Mouse (Mus musculus) midbrain, embryonic 13.5 days (tissue): ENCODE results near the gene Olfr1105. TPM values are rescaled to one million over a fixed set of nuclear protein-coding genes. Genes with fewer than 3 reads are reported as not detected.

ENCODE experiments used
- ATAC-seq: fragments of 200-750 bp; cut with Nextera tagmentation; 2 replicates; pipeline ENCODE4 v1.8.0; 2017; ENCODE audit warnings: mild to moderate bottlenecking, moderate TSS enrichment, moderate library complexity
- H3K27ac ChIP-seq: fragments of 300-500 bp; sonication (generic); 2 replicates; pipeline ENCODE4 v1.5.1; 2015; ENCODE audit warnings: inconsistent platforms, mild to moderate bottlenecking, moderate library complexity
- H3K27me3 ChIP-seq: fragments of 300-500 bp; sonication (generic); 2 replicates; pipeline ENCODE4 v1.6.1; 2015; ENCODE audit warnings: mild to moderate bottlenecking, inconsistent platforms
- H3K36me3 ChIP-seq: fragments of 300-500 bp; sonication (generic); 2 replicates; pipeline ENCODE4 v1.6.1; 2015; ENCODE audit warnings: mild to moderate bottlenecking, inconsistent platforms
- H3K4me1 ChIP-seq: fragments of 300-500 bp; sonication (generic); replicated peaks from 2 replicates; pipeline ENCODE4 v1.6.1; 2015; ENCODE audit warnings: inconsistent platforms
- H3K4me2 ChIP-seq: fragments of 300-500 bp; sonication (generic); replicated peaks from 2 replicates; pipeline ENCODE4 v1.6.1; 2015; ENCODE audit warnings: moderate library complexity, mild to moderate bottlenecking, inconsistent platforms
- H3K4me3 ChIP-seq: fragments of 300-500 bp; sonication (generic); replicated peaks from 2 replicates; pipeline ENCODE4 v1.5.1; 2015; ENCODE audit warnings: mild to moderate bottlenecking, inconsistent platforms
- H3K9ac ChIP-seq: fragments of 300-500 bp; sonication (generic); replicated peaks from 2 replicates; pipeline ENCODE4 v1.6.1; 2015; ENCODE audit warnings: mild to moderate bottlenecking, inconsistent platforms
- H3K9me3 ChIP-seq: fragments of 300-500 bp; sonication (generic); 2 replicates; pipeline ENCODE4 v1.6.1; 2016; ENCODE audit warnings: mild to moderate bottlenecking, inconsistent platforms
- WGBS: fragments of 180-500 bp; shearing (Covaris S2); methylation state at CpG from one replicate; pipeline ENCODE4 v1.1.7; 2015; 5-methylcytosine and 5-hydroxymethylcytosine counted together
- polyA plus RNA-seq: library from polyadenylated mRNA; unstranded; fragments of >200 nt; fragmentation: Nextera tagmentation; extraction: Ambion mirVana; gene quantifications from 2 replicates; pipeline ENCODE4 v1.2.1, GENCODE M21; 2015

The Olfr1105 gene
- polyA plus RNA-seq, result not detected in 2 replicates

GRCm38 (mm10) chr2:87036431-87036830 is at the start of gene Olfr1105:
Gene Olfr1105 (minus strand): TSS chr2:87036531.
- no peak within 1 kb of the TSS for H3K27ac ChIP-seq
- no peak for ATAC-seq
- no peak within 1 kb of the TSS for H3K4me2 ChIP-seq
- no peaks in the 10 kb centered on the region for H3K27me3 ChIP-seq
- no peaks in the 10 kb centered on the region for H3K36me3 ChIP-seq
- no peaks in the 10 kb centered on the region for H3K9me3 ChIP-seq
- no peak within 1 kb of the TSS for H3K9ac ChIP-seq
- no peak within 1 kb of the TSS for H3K4me3 ChIP-seq
- no peaks in the 10 kb centered on the region for H3K4me1 ChIP-seq

DNA sequence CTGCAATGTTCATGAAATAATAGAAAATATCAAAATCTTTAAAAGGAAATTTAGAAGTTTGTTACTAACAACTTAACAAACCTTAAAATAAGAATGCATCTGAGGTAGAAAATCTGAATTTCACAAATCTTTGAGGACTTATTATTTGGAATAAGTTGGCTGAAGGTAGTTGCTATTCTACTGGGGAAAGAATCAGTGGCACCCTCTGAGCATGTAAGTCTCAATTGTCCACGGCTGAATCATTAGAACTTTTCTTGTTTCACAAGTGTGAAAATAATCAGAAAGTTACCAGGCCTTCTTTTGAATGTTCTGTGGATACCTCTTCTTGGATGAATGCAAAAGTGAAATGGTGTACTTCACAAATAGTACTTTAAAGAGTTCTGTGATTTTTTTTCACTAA is 39.4 kb upstream of the Olfr1105 start, which contains the start of gene Olfr1107:
TSS of gene Olfr1107 (minus strand) at position 101 of the 400 bp plus-strand sequence.
- H3K27me3 ChIP-seq, result no peaks in the 10 kb centered on the region
- H3K4me1 ChIP-seq, result no peaks in the 10 kb centered on the region
- WGBS, result 84% methylated on average over 1 of the region's 1 CpGs
- no peaks in the 10 kb centered on the region for H3K9me3 ChIP-seq
- H3K9ac ChIP-seq, result no peak within 1 kb of the TSS
- H3K36me3 ChIP-seq, result no peaks in the 10 kb centered on the region
- no peak within 1 kb of the TSS for H3K27ac ChIP-seq
- no peak within 1 kb of the TSS for H3K4me3 ChIP-seq
- no peak for ATAC-seq
- no peak within 1 kb of the TSS for H3K4me2 ChIP-seq

- Histone ChIP-seq H3K9ac (no peak within 1 kb of the TSS), H3K4me2 (no peak within 1 kb of the TSS), H3K36me3 (no peaks in the 10 kb centered on the region), H3K4me1 (no peaks in the 10 kb centered on the region), H3K4me3 (no peak within 1 kb of the TSS), H3K9me3 (no peaks in the 10 kb centered on the region), H3K27me3 (no peaks in the 10 kb centered on the region), H3K27ac (no peak within 1 kb of the TSS)
- 64% methylated on average over 1 of the region's 1 CpGs for WGBS
- ATAC-seq, result no peak
Observed at GRCm38 (mm10) chr2:87052173-87052572, 15.8 kb upstream of the Olfr1105 start, which contains the start of gene Olfr1106. Gene Olfr1106 (minus strand): TSS chr2:87052273.

- ATAC-seq, result no peak
- Histone ChIP-seq H3K36me3 (no peaks in the 10 kb centered on the region), H3K9me3 (no peaks in the 10 kb centered on the region), H3K4me3 (no peak within 1 kb of the TSS), H3K27me3 (no peaks in the 10 kb centered on the region), H3K4me2 (no peak within 1 kb of the TSS), H3K9ac (no peak within 1 kb of the TSS), H3K4me1 (no peaks in the 10 kb centered on the region), H3K27ac (no peak within 1 kb of the TSS)
- WGBS, result 93% methylated on average over 1 of the region's 1 CpGs
Observed at GRCm38 (mm10) chr2:87026980-87027379, 9.4 kb downstream of the Olfr1105 start, which contains the start of gene Olfr1104. Gene Olfr1104 (minus strand): TSS chr2:87027080.

GRCm38 (mm10) chr2:86998098-86998497 is 38.2 kb downstream of the Olfr1105 start, which contains the start of gene Olfr1102:
Gene Olfr1102 (plus strand): TSS chr2:86998398.
- Histone ChIP-seq H3K4me1 (no peaks in the 10 kb centered on the region), H3K9me3 (no peaks in the 10 kb centered on the region), H3K27me3 (no peaks in the 10 kb centered on the region), H3K9ac (no peak within 1 kb of the TSS), H3K27ac (no peak within 1 kb of the TSS), H3K4me2 (no peak within 1 kb of the TSS), H3K4me3 (no peak within 1 kb of the TSS), H3K36me3 (no peaks in the 10 kb centered on the region)
- ATAC-seq, result no peak

- Histone ChIP-seq H3K9me3 (no peaks in the 10 kb centered on the region), H3K36me3 (no peaks in the 10 kb centered on the region), H3K4me3 (no peak within 1 kb of the TSS), H3K9ac (no peak within 1 kb of the TSS), H3K27ac (no peak within 1 kb of the TSS), H3K27me3 (no peaks in the 10 kb centered on the region), H3K4me2 (no peak within 1 kb of the TSS), H3K4me1 (no peaks in the 10 kb centered on the region)
- no peak for ATAC-seq
- 83% methylated on average over 3 of the region's 3 CpGs for WGBS
Observed at GRCm38 (mm10) chr2:86991121-86991520, 45.2 kb downstream of the Olfr1105 start, which contains the start of gene Olfr1101. Gene Olfr1101 (minus strand): TSS chr2:86991221.

Other genes starting within 250 kb of the Olfr1105 start
- gene Olfr141, start 226.5 kb downstream of the Olfr1105 start, polyA plus RNA-seq, result not detected in 2 replicates
- not detected in 2 replicates for gene Olfr1094, start 211.9 kb downstream of the Olfr1105 start, polyA plus RNA-seq
- gene Olfr1095, start 184.8 kb downstream of the Olfr1105 start, polyA plus RNA-seq, result not detected in 2 replicates
- not detected in 2 replicates for gene Gm13723, start 161.7 kb downstream of the Olfr1105 start, polyA plus RNA-seq
- gene Olfr1097, start 144.3 kb downstream of the Olfr1105 start, polyA plus RNA-seq, result not detected in 2 replicates
- not detected in 2 replicates for gene Olfr1098, start 112.0 kb downstream of the Olfr1105 start, polyA plus RNA-seq
- gene Olfr1099, start 75.8 kb downstream of the Olfr1105 start, polyA plus RNA-seq, result not detected in 2 replicates
- not detected in 2 replicates for gene Olfr1100, start 56.6 kb downstream of the Olfr1105 start, polyA plus RNA-seq
- gene Olfr1101, start 45.3 kb downstream of the Olfr1105 start, polyA plus RNA-seq, result not detected in 2 replicates
- gene Olfr1102, start 38.1 kb downstream of the Olfr1105 start, polyA plus RNA-seq, result not detected in 2 replicates
- not detected in 2 replicates for gene Olfr1104, start 9.5 kb downstream of the Olfr1105 start, polyA plus RNA-seq
- gene Olfr1106, start 15.7 kb upstream of the Olfr1105 start, polyA plus RNA-seq, result not detected in 2 replicates
- gene Olfr1107, start 39.3 kb upstream of the Olfr1105 start, polyA plus RNA-seq, result not detected in 2 replicates
- not detected in 2 replicates for gene Olfr1109, start 59.5 kb upstream of the Olfr1105 start, polyA plus RNA-seq
- gene Olfr259, start 78.0 kb upstream of the Olfr1105 start, polyA plus RNA-seq, result not detected in 2 replicates
- not detected in 2 replicates for gene Olfr1110, start 103.8 kb upstream of the Olfr1105 start, polyA plus RNA-seq
- gene Olfr1111, start 116.1 kb upstream of the Olfr1105 start, polyA plus RNA-seq, result not detected in 2 replicates
- gene Olfr1112, start 151.3 kb upstream of the Olfr1105 start, polyA plus RNA-seq, result not detected in 2 replicates
- not detected in 2 replicates for gene Olfr1113, start 172.4 kb upstream of the Olfr1105 start, polyA plus RNA-seq
- not detected in 2 replicates for gene Olfr1115, start 211.5 kb upstream of the Olfr1105 start, polyA plus RNA-seq
- not detected in 2 replicates for gene Olfr1116, start 231.0 kb upstream of the Olfr1105 start, polyA plus RNA-seq